Mouse (Mus musculus) testis, postnatal 14 days (tissue): Measurements from ENCODE around the gene Six1.

Source experiments
- DNase-seq: peaks from one replicate; pipeline ENCODE4 v3.0.0; 2021; ENCODE audit warnings: low spot score

The Six1 gene

GRCm38 (mm10) chr12:73049520-73050225, 4.0 kb downstream of the Six1 start:
- DNase-seq: no peak

DNA sequence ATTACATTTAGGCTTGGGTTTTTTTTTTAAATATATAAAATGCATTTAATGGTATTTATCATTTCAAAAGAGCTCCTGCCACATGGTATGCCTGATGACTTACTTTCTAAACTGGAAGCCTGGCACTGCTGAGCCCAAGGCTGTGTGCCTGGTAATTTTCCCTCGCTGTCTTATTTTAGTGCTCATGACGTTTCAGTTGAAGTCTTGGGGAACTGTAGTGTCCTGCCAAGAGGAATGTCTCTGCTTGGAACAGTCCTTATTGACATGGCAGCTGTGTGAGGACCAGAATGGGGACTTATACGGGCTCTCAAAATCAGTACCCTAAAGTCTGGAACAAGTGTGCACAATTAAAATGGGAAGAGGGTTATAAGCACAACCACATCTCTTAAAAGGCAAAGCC, 5.2 kb downstream of the Six1 start:
- no peak for DNase-seq

- no peak for DNase-seq
Measured at GRCm38 (mm10) chr12:73047576-73047975, 6.1 kb downstream of the Six1 start.

DNA sequence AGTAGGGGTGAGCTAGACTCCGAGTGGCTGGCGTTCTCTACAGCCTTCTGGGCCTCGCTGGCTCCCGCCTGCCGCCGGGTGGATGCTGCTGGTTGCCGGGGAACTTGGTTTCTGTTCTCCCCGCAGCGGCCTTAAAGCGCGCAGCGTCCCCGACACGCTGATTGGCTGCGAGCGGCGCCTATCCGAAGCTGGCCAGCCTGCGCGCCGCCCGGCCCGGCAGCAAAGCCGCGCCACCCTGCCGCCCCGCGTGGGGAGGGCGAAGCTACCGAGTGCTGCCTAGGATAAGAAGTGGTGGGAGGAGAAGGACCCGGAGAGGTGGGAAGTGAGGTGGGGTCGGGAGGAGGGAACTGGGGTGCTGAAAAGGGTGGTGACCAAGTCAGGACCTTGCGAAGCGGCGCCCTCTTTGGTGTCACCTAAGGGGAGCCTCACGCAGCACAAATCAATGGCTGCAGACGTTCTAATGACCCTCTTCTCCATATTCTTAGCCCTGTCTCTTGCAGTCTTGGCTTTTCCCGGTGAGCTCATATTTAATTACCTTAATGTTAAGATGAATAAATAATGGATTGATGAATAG, 7.0 kb downstream of the Six1 start:
- peak; percentile 67 for DNase-seq

DNA sequence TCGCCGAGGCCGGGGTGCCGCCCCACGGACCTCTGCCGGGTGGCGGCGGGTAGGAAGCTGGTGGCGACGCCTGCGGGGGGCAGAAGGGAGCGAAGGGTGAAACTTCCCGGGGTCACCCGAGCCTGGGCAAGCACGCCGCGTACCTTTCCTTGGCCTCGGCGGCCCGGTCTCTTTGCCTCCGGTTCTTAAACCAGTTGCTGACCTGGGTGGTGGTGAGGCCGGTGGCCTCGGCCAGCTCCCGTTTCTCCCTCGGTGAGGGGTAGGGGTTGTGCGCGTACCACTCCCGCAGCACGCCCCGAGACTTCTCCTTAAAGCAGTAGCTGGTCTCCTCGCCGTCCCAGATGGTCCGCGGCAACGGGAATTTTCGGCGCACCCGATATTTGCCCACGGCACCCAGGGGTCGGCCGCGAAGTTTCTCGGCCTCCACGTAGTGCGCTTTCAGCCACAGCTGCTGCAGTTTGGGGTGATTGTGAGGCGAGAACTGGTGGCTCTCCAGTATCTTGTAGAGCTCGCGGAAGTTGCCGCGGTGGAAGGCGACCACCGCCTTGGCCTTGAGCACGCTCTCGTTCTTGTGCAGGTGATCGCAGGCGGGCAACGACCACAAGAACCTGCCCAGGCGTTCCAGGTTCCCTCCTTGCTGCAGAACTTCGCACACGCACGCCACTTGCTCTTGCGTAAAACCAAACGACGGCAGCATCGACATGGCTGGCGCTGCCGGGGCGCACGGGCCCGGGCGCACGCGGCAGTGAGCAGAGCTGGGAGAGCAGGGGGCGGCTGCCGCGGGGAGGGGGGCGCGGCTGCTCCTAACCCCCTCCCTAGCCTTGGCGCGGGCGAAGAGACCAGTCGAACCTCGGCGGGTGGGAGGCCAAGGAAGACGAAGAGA, 7.7 kb downstream of the Six1 start:
- no peak for DNase-seq

DNA sequence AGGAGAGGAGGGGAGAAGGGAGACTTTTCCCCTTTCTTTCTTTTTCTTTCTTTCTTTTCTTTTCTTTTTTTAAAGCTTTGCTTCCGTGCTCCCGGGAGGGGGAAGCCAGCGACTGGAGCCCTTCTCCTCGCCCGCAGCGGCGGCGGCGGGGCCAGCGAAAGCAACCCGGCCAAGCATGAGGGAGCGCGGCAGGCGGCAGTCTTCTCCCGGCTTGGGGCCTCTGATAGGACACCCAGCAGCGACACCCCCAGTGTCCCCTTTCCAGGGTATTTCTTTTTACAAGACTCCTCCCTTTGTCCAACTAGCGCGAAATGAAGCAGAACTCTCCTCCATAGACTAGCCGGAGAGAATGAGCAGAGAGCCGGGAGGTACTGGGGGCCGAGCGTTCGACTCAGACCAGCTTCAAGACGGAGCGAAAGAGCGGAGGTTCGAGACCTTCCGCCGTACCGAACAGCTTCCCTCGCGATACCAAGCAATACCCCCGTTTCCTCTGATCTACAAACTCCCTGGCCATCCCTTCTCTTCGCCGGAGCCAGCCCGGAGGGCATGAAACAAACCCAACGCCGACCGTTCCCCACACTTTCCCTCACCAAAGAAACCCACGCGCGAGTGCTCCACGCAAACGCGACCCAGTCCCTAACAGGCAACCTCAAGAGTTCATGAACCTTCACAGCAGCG, 8.5 kb downstream of the Six1 start:
- no peak for DNase-seq

DNA sequence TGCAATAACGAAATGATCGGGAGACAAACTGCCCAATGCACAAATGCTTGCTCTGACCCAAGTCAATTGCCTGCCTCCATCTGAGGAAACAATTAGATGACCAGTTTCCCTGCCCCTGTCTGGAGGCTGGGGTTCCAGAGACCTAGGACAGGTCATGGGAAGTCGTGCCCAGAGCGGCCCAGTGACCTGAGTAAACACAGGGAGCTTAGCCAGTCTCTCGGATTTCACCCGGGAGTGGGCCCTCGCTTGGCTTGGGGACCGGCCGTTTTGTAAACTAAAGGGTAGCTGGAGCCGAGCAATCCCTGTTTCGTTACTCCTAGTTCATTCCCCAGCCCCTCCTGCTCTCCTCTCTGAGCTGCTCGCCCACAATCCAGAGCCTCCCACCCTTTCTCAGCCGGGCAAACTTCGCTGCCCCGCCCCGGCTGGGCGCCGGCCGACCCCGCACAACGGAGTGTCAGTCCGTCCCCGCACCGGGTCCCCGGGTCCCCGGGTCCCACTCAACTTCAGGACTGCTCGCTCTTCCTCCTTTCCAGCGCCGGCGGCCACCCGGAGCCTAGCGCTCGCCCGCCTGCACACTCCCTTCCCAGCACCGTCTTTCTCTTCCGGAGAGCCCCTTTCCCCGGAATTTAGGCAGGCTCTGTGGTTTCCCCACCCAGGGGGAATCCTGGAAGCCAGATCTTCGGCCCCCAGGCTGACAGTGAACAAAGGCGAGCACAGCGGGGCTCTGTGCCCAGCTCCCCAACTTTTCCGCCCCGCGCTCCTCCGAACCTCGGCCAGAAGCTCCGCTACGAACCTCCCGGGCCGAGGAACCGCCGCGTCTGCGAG, 9.3 kb downstream of the Six1 start:
- no peak for DNase-seq

GRCm38 (mm10) chr12:73043396-73044167, 10.1 kb downstream of the Six1 start:
- no peak for DNase-seq

DNA sequence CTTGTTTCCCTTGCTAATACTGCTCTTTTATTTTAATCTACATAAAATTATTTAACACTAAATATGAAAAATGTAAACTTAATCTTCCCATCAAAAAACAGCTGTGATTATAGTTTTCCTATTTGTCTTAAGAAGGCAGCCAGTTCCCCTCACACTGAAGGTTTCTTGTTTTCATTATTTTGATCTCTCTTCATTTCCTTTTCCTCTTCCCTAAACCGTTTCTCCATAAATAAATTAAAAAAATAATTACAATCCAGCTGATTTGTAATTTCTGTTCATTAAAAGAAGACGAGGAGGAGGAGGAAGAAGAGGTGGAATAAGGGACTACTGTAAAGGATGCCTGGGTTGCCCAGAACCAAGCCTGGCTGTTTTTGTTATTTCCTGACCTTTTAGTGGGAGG, 10.8 kb downstream of the Six1 start:
- DNase-seq: no peak

DNA sequence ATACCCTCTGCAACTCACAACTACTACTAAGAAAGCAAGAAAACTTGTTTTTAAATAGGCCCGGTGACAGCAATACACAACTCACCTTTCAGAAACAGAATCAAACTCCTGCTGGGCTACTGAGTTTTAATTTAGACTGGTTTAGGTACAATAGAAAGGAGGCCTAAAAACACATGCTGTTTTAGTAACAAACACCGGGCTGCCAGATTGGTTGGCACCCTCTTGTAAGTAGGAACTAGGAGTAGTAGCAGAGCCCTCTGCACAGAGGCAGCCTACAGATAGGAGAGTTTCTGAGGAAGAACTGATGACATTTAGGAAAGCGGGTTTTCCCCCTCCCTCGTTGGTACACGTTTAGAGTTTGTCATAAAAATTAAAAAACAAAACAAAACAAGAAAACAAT, 11.3 kb downstream of the Six1 start:
- no peak for DNase-seq

DNA sequence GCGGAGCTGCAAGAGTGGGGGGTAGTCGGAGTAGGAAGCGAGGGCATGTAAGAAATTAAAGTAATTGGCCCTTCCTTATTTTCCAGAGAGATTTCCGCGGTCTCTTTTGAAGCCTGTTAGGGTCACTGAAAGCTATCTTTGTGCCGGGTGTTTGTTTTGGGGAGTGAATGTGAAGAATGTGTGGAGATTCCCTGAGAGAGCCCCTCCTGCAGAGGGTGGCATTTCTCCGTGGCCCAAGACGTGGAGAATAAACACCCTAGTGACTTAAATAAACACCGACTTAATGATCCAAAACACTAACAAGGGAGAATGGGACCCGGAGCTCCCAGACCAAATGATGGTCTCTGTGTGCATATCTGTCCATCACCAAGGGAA, 12.4 kb downstream of the Six1 start:
- no peak for DNase-seq

GRCm38 (mm10) chr12:73040563-73041255, 13.0 kb downstream of the Six1 start:
- DNase-seq: no peak

DNA sequence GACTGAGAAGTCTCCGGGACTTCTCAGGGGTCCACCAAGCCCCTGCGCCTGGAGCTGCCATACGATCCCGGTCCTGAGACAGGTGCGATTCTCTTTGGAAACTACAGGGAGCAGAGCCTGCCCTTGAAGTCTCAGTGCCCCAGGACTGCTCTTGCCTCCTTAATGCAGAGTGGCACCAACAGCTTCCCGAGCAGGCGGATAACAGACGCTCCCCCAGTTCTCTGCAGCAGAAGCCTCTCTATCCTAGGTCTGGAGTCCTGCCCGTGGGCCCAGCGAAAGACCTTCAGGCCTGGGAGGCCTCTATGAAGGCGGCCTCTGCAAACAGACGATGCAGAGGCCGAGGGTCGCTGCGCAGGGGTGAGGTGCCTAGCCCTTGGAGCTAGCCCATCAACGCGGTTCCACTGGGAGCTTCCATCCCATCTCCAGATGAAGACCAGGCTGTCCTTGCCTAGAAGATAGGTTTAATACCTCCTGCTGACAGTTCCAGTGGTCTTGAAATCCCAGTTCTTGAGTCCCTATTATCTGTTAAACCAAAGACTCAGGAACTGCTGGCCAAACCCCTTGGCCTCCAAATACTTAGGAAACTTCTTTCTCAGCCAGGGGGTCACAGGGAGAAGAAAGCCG, 13.6 kb downstream of the Six1 start:
- DNase-seq: no peak

GRCm38 (mm10) chr12:73038992-73039938, 14.4 kb downstream of the Six1 start:
- DNase-seq: no peak

DNA sequence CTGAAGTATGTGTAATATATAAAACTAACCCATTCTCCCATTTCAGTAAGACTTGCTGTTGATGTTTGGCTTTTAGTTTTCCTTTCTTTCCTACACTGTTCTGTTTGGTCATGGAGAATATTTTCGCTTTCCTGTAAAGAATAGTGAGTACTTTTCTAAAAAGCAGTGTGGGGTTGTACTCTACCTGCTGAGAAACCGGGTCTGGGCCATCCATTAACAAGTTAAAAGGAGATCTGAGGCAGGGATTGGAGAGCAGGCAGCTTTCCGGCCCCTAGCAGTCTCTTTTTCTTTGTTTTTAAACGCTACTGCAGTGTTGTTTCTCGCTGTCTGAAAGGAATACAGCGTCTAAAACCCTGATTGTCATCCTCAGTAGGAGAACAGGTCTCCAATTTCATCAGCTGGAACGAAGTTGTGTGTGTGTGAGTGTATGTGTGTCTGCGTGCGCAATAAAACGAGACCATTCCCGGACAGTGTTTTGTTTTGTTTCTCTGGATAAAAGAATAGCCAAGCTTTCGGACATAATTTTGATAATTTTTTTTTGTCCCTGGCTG, 15.2 kb downstream of the Six1 start:
- no peak for DNase-seq

DNA sequence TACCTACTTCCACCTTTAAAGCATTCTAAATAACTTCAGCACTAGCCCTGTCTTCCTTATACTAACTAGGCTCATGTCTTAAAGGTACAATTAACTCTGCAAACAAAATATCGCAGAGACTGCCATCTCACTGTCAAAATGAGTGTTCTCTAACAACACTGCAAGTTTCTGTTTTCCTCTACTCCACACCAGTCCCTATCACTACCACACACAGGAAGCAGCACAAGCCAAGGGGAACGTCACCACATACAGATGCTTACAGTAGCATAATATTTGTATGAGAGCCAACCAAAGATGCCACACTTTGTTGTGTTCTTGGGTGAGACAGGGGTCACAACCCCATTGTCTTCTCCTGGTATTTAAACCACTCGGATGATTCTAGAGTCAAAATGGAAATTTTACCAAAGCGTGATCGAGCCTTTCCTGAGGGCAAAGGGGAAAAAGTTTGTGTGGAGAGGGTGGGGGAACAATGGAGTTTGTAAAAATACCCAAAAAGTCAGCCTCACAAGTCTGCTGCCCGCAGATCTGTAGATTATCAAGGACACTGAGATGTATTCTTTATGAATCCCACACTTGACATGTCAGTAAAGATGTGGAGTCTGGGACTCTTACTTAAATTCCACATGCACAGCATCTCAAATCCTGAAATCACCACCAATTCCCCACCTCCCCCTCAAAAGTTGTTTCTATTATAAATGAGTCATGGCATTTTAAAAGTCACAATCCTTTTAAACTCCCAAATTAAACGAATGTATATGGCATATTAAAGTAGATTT, 16.1 kb downstream of the Six1 start:
- DNase-seq: no peak
